In the genomic region with DNA sequence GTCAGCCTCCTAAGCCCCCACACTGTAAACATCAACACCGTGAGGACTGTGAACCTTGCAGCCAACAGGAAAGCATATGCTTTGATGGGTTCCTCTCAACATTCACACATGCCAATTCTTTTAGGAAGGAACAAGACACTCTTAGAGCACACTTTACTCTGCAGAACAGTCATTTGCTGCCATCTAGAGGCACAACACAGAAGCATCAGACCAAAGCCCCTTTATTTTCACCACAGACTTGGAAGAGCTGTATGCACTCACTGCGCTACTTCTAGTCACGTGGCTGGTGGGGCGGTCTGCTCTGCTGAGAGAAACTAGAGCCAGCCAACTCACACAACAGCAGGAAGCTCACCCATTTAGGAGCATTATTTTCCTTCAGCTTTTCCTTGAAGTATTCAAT, we compare ENCODE assay signal across 8 mouse cellular contexts. TPM values are rescaled to one million over a fixed set of nuclear protein-coding genes. Genes with fewer than 3 reads are reported as not detected.
DNase-seq lines count a peak whose midpoint lies in the region; ATAC-seq and TF ChIP-seq lines count a peak whose summit lies in the region.

No protein-coding gene starts in this region.

- H3K4me2 ChIP-seq in embryonic facial prominence, embryonic 11.5 days (ENCODE audit: low read depth, low read length): no peak overlapping the region

- H3K79me2 ChIP-seq in heart, adult 2 months (replicated peaks; ENCODE audit: control insufficient read depth, insufficient read depth, low read length): peaks cover 3% of the 10 kb centered on the region; the same call in 1 of the 2 replicates

- ATAC-seq in embryonic facial prominence, embryonic 11.5 days (replicated peaks; ENCODE audit: insufficient number of reproducible peaks, low FRiP score, low TSS enrichment, low read depth): peak; percentile 67; the same call in 1 of the 2 replicates

- H3K4me1 ChIP-seq in embryonic facial prominence, embryonic 11.5 days (ENCODE audit: control insufficient read depth, insufficient read depth, low read length): no peaks in the 10 kb centered on the region
- peaks cover 8% of the 10 kb centered on the region for H3K4me1 ChIP-seq in heart, adult 2 months (ENCODE audit: control insufficient read depth, insufficient read depth, low read length)
- peaks cover 21% of the 10 kb centered on the region for H3K4me1 ChIP-seq in midbrain, embryonic 10.5 days
- H3K4me1 ChIP-seq in small intestine, adult 2 months (ENCODE audit: control insufficient read depth, insufficient read depth, insufficient read length, low read length): peaks cover 2% of the 10 kb centered on the region; the same call in 1 of the 2 replicates

- no peak overlapping the region for H3K9ac ChIP-seq in embryonic facial prominence, embryonic 11.5 days (replicated peaks; ENCODE audit: low read length)
- H3K9ac ChIP-seq in heart, adult 2 months (ENCODE audit: low read depth, low read length): no peak overlapping the region

- no peaks in the 10 kb centered on the region for H3K36me3 ChIP-seq in embryonic facial prominence, embryonic 11.5 days (replicated peaks; ENCODE audit: control insufficient read depth, insufficient read depth, low read depth, low read length)
- H3K36me3 ChIP-seq in heart, adult 2 months (ENCODE audit: control insufficient read depth, insufficient read depth, low read length): peaks cover 2% of the 10 kb centered on the region; the same call in 1 of the 2 replicates
- peaks cover 57% of the 10 kb centered on the region for H3K36me3 ChIP-seq in midbrain, embryonic 10.5 days
- H3K36me3 ChIP-seq in small intestine, adult 2 months (ENCODE audit: control insufficient read depth, insufficient read depth, low read length): peaks cover 28% of the 10 kb centered on the region

- no peak for TF ChIP-seq POLR2A in heart, adult 2 months (IDR thresholded peaks at IDR 0.05; ENCODE audit: insufficient read depth, low read depth, low read length)
- no peak for TF ChIP-seq POLR2A in small intestine, adult 2 months (IDR thresholded peaks at IDR 0.05; ENCODE audit: low read depth, low read length)

- DNase-seq in 3T3-L1 (ENCODE audit: low read depth, low spot score): peak; percentile 70
- peak; percentile 66 for DNase-seq in adrenal gland, adult 2 months
- peak; percentile 80 for DNase-seq in embryonic facial prominence, embryonic 11.5 days (ENCODE audit: low spot score)
- DNase-seq in heart, adult 2 months: peak; percentile 37 to 74
- DNase-seq in kidney, adult 11 months: peak; percentile 78
- peak; percentile 58 to 68 for DNase-seq in left cerebral cortex, postnatal 36 days (ENCODE audit: low spot score in 2 of 2)
- peak; percentile 28 for DNase-seq in midbrain, embryonic 10.5 days (ENCODE audit: low spot score)

- no peaks in the 10 kb centered on the region for H3K9me3 ChIP-seq in embryonic facial prominence, embryonic 11.5 days (replicated peaks; ENCODE audit: control insufficient read depth, low read length)
- no peaks in the 10 kb centered on the region for H3K9me3 ChIP-seq in midbrain, embryonic 10.5 days (replicated peaks)

- WGBS in embryonic facial prominence, embryonic 11.5 days: 40% methylated on average over 4 of the region's 4 CpGs
- WGBS in heart, adult 2 months: 8% methylated on average over 4 of the region's 4 CpGs
- 57% methylated on average over 4 of the region's 4 CpGs for WGBS in midbrain, embryonic 10.5 days
- WGBS in small intestine, adult 2 months: 44% methylated on average over 4 of the region's 4 CpGs

- peak; percentile 89 for TF ChIP-seq CTCF in heart, adult 2 months (IDR thresholded peaks at IDR 0.05)
- TF ChIP-seq CTCF in small intestine, adult 2 months (IDR thresholded peaks at IDR 0.05; ENCODE audit: extremely low read depth, insufficient read length, insufficient replicate concordance, low read depth, low read length): peak; percentile 35; the same call in 1 of the 2 replicates

- no peak overlapping the region for H3K27ac ChIP-seq in embryonic facial prominence, embryonic 11.5 days (replicated peaks; ENCODE audit: low read depth, low read length)
- H3K27ac ChIP-seq in heart, adult 2 months: peak overlapping the region; percentile 16; the same call in 1 of the 2 replicates
- no peak overlapping the region for H3K27ac ChIP-seq in midbrain, embryonic 10.5 days (replicated peaks)
- no peak overlapping the region for H3K27ac ChIP-seq in small intestine, adult 2 months (ENCODE audit: insufficient read depth, low read depth, low read length)

- intact Hi-C loops in heart, adult 2 months (cut with DNase I): no loop called here
- intact Hi-C loops in left cerebral cortex, postnatal 36 days (cut with DNase I): no loop called here

- no peak for TF ChIP-seq EP300 in heart, adult 2 months (IDR thresholded peaks at IDR 0.05; ENCODE audit: insufficient read depth, low read depth, low read length)

- H3K27me3 ChIP-seq in embryonic facial prominence, embryonic 11.5 days (ENCODE audit: control insufficient read depth, insufficient read depth, low read length): no peaks in the 10 kb centered on the region
- no peaks in the 10 kb centered on the region for H3K27me3 ChIP-seq in heart, adult 2 months (ENCODE audit: control insufficient read depth, insufficient read depth, low read length)
- no peaks in the 10 kb centered on the region for H3K27me3 ChIP-seq in midbrain, embryonic 10.5 days (ENCODE audit: low read depth, poor library complexity, severe bottlenecking)
- H3K27me3 ChIP-seq in small intestine, adult 2 months (ENCODE audit: control insufficient read depth, insufficient read depth, low read length): no peaks in the 10 kb centered on the region

- H3K4me3 ChIP-seq in embryonic facial prominence, embryonic 11.5 days (ENCODE audit: low read depth, low read length): no peak overlapping the region
- no peak overlapping the region for H3K4me3 ChIP-seq in heart, adult 2 months
- H3K4me3 ChIP-seq in midbrain, embryonic 10.5 days: no peak overlapping the region
- H3K4me3 ChIP-seq in small intestine, adult 2 months (ENCODE audit: low read depth, low read length): no peak overlapping the region

RNA-seq across cellular contexts. Expression of gene Mcmbp, which starts 15.5 kb away (rescaled TPM):
- total RNA-seq in adrenal gland, adult 2 months (2021): 10 to 100 TPM; 31.3 to 33.5 TPM
- 20.5 and 22.4 TPM in 2 replicates for polyA plus RNA-seq in adrenal gland, adult 2 months (2012; rRNA removed)
- polyA plus RNA-seq in embryonic facial prominence, embryonic 11.5 days (2014; fragmentation: Nextera tagmentation; extraction: Ambion mirVana): 85.1 and 85.3 TPM in 2 replicates
- total RNA-seq in heart, adult 2 months (2021): 10 to 100 TPM; 23.7 to 25.2 TPM
- 14.0 and 25.0 TPM in 2 replicates for polyA plus RNA-seq in heart, adult 2 months (2012; rRNA removed)
- 10 to 100 TPM; 19.9 to 27.6 TPM for total RNA-seq in left cerebral cortex, postnatal 36 days (2021)
- polyA plus RNA-seq in midbrain, embryonic 10.5 days (2016; fragmentation: Nextera tagmentation; extraction: Ambion mirVana): 79.8 and 81.0 TPM in 2 replicates
- 15.4 and 36.0 TPM in 2 replicates for polyA plus RNA-seq in small intestine, adult 2 months (2012; rRNA removed)

RNA-seq across cellular contexts. Expression of gene Sec23ip, which starts 20.0 kb away (rescaled TPM):
- total RNA-seq in adrenal gland, adult 2 months (2021): 10 to 100 TPM; 39.9 to 59.5 TPM
- polyA plus RNA-seq in adrenal gland, adult 2 months (2012; rRNA removed): 19.7 and 22.7 TPM in 2 replicates
- 38.3 and 38.4 TPM in 2 replicates for polyA plus RNA-seq in embryonic facial prominence, embryonic 11.5 days (2014; fragmentation: Nextera tagmentation; extraction: Ambion mirVana)
- total RNA-seq in heart, adult 2 months (2021): 10 to 100 TPM; 25.1 to 26.8 TPM
- 26.5 and 33.0 TPM in 2 replicates for polyA plus RNA-seq in heart, adult 2 months (2012; rRNA removed)
- total RNA-seq in left cerebral cortex, postnatal 36 days (2021): 10 to 100 TPM; 36.9 to 44.2 TPM
- polyA plus RNA-seq in midbrain, embryonic 10.5 days (2016; fragmentation: Nextera tagmentation; extraction: Ambion mirVana): 40.7 and 45.3 TPM in 2 replicates
- 7.8 and 19.1 TPM in 2 replicates for polyA plus RNA-seq in small intestine, adult 2 months (2012; rRNA removed)

Comparison
In these comparisons a context has a peak if more than half of its experiments do, and no peak if none do; other contexts are left out.
1. DNase-seq: peak in every context shown above with its lines; median percentile 80 in embryonic facial prominence, embryonic 11.5 days; 78 in kidney, adult 11 months; 70 in 3T3-L1; 66 in adrenal gland, adult 2 months; 63 in left cerebral cortex, postnatal 36 days; 56 in heart, adult 2 months; 28 in midbrain, embryonic 10.5 days.